Mouse (Mus musculus) embryonic stem cell, embryonic (primary cell): ENCODE data around the gene Gm10228.
"Not testable (repeated sequence)": the region's sequence is repeated elsewhere in the genome, so short reads cannot be mapped to it uniquely, and the experiment has no call there.

Source experiments
- CTCF ChIA-PET, 4 experiments: fragments of 300-600 bp in 2 of 4; fragments of 350-600 bp in 2 of 4; sonication (Branson Sonifier 250); formaldehyde crosslinking; loops; one replicate each; lab custom pipeline; 2022; ENCODE audit warnings: inconsistent platforms in 2 of 4; lab: Charles Lee
- POLR2A ChIA-PET, 4 experiments: fragments of 300-600 bp in 2 of 4; fragments of 350-600 bp in 2 of 4; sonication (Branson Sonifier 250); formaldehyde crosslinking; loops; one replicate each; lab custom pipeline; 2022; ENCODE audit warnings: antibody characterized with exemption in 4 of 4, inconsistent platforms in 1 of 4; lab: Charles Lee

The Gm10228 gene

DNA sequence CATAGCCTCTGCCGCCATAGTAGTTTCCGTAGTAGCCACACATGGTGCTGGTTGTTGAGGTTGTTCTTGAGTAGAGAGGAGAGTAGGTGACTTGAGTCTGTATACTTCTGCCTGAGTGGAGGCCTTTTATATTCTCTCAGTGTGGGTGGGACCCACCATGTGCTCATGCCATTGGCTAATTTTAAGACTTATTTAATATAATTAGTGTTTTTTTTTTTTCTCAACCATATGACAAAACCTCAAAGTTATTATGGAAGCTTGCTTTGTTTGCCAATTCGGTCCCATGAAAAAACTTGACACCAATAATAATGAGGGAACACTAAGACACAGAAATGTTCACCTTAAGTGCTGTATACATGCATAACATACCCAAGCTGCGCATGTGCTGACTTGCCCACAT lies at the start of gene Gm10228:
Gm10228 (minus strand) TSS at position 101 of the 400 bp plus-strand sequence.
- POLR2A ChIA-PET, CTCF ChIA-PET: not testable (repeated sequence)

DNA sequence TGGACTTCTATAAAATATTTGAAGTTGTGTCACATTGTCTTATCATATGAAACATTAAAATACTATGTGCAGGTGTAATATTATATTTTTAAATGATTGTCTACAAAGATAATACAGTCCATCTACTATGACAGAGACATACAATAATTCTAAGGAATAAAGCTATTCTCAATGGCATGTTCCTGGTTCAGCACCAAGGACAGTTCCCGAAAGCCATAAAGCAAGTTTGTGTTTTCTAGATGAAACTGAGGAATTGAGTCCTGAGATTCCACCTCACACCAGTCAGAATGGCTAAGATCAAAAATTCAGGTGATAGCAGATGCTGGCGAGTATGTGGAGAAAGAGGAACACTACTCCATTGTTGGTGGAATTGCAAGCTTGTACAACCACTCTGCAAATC lies 29.8 kb upstream of the Gm10228 start:
- CTCF ChIA-PET = not testable (repeated sequence)
- POLR2A ChIA-PET = interaction anchor here in 1 of 4 experiments (0.5 kb wide), 1 partner anchor 324 kb away, joined by 3 read pairs; no protein-coding TSS in a partner anchor

- CTCF ChIA-PET, POLR2A ChIA-PET: not testable (repeated sequence)
Measured at GRCm38 (mm10) chr16:89063902-89064301, 22.6 kb upstream of the Gm10228 start, which contains the start of gene 1110025L11Rik. Gene 1110025L11Rik (minus strand): TSS chr16:89064002.

GRCm38 (mm10) chr16:89047783-89048182 lies 6.5 kb upstream of the Gm10228 start, which contains the start of gene Krtap6-5:
Gene Krtap6-5 (minus strand): TSS chr16:89047883.
- ChIA-PET CTCF (no interaction called here), POLR2A (no interaction called here)

- CTCF ChIA-PET, POLR2A ChIA-PET: not testable (repeated sequence)
Measured at GRCm38 (mm10) chr16:89031399-89031798, 9.9 kb downstream of the Gm10228 start, which contains the start of gene Krtap6-1. Gene Krtap6-1 (plus strand): TSS chr16:89031699.

- CTCF ChIA-PET, POLR2A ChIA-PET: not testable (repeated sequence)
Measured at GRCm38 (mm10) chr16:89014984-89015383, 26.3 kb downstream of the Gm10228 start, which contains the start of gene Gm10229. Gene Gm10229 (plus strand): TSS chr16:89015284.

GRCm38 (mm10) chr16:89013973-89014372 lies 27.3 kb downstream of the Gm10228 start:
- POLR2A ChIA-PET = no interaction called here
- CTCF ChIA-PET = no interaction called here

DNA sequence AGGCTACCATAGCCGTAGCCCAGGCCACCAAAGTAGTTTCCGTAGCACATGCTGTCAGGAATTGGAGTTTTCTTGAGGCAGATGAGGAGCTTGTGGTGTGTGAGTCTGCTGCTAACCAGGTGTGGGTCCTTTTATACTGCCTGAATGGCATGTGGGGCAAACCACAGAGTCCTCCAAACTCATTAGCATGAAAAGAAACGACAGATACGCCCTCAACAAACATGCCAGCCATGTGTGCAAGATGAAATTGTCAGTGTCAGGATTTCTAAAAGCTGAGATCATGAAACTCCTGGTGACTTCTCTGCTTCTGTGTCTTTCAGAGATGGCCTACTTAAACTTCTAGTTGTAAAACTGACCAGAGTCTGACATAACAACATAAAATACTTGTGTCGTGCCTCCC lies 30.6 kb downstream of the Gm10228 start, which contains the start of gene Krtap22-2:
Krtap22-2 (minus strand) TSS at position 101 of the 400 bp plus-strand sequence.
- ChIA-PET POLR2A (no interaction called here), CTCF (no interaction called here)
